Mouse (Mus musculus) bone marrow, adult 2 months (tissue): ENCODE results near the gene Rsph10b.

Experiments used
- CTCF ChIP-seq: fragments of 200-500 bp; IDR thresholded peaks from 2 replicates; pipeline ENCODE4 v1.5.1; 2011; ENCODE audit warnings: low read length, control low read depth; ENCODE audit not compliant: control insufficient read depth, insufficient read depth
- POLR2A ChIP-seq: fragments of 200-500 bp; IDR thresholded peaks from 2 replicates; pipeline ENCODE4 v1.6.1; 2011; ENCODE audit warnings: low read depth, mild to moderate bottlenecking, control low read depth, low read length, borderline replicate concordance; ENCODE audit not compliant: control insufficient read depth

- TF ChIP-seq POLR2A (no peak), CTCF (no peak)
These were observed 17.2 kb downstream of the Rsph10b start for GRCm38 (mm10) chr5:143950016-143950415.
